Mouse (Mus musculus) liver (tissue): ENCODE measurements around the gene Ttc36.
"Not testable (repeated sequence)": the region's sequence is repeated elsewhere in the genome, so short reads cannot be mapped to it uniquely, and the experiment has no call there.

Experiments
- DNase-seq: peaks from one replicate; pipeline ENCODE4 v3.0.0-alpha.2; 2020; ENCODE audit warnings: mixed read lengths

The Ttc36 gene

GRCm38 (mm10) chr9:44771376-44771775, 31.5 kb downstream of the Ttc36 start:
- DNase-seq = no peak

- not testable (repeated sequence) for DNase-seq
Measured at GRCm38 (mm10) chr9:44768029-44768394, 34.9 kb downstream of the Ttc36 start.

- peak; percentile 93 for DNase-seq
Measured at GRCm38 (mm10) chr9:44767101-44768028, 35.5 kb downstream of the Ttc36 start, which contains the start of the genes Arcn1 and Ift46. Gene Arcn1 (minus strand): TSS chr9:44767845. Gene Ift46 (plus strand): TSS chr9:44767908.

- no peak for DNase-seq
Measured at GRCm38 (mm10) chr9:44760873-44761272, 42.0 kb downstream of the Ttc36 start.
